Mouse (Mus musculus): ENCODE measurements at regions not wholly inside any gene's neighbourhood (a gene's known extent, or its start where the extent isn't known, plus 50 kb on each side); places are given as distances from the start of the nearest gene placed in this dataset.

- TF ChIP-seq POLR2A (IDR thresholded peaks at IDR 0.05; ENCODE audit: insufficient read depth, low read depth, low read length) (no peak), EP300 (IDR thresholded peaks at IDR 0.05; ENCODE audit: insufficient read depth, low read depth, low read length) (no peak)
Observed at GRCm38 (mm10) chr15:36333857-36334256, 673.7 kb downstream of the Zfp706 start.

Measured in heart, adult 2 months (tissue).